ENCODE assay signal across 30 mouse cellular contexts in the genomic region with DNA sequence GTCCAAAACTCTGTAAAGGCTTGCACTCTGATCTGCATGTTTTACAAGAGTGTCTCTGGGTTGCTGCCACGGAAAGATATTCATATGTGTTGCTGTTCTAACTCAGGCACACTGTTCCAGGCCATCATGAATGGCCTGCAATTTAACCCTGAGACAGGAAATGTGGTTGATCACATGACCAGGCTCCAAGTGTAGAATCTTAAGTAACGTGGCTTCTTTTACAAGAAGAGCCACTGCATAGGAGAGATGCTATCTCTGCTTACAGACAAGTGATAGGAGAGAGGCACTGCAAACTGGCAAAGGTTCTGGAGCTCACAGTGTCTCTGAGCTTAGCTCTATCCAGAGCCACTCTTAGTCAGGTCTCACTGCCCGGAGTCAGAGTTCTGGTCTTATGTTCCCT. TPM values are rescaled to one million over a fixed set of nuclear protein-coding genes. Genes with fewer than 3 reads are reported as not detected.
DNase-seq lines count a peak whose midpoint lies in the region; ATAC-seq and TF ChIP-seq lines count a peak whose summit lies in the region.
"Had no signal": no experiment of that assay in that cellular context is flagged by ENCODE, and none has a peak within 500 bp of the region (broad histone marks: within the 10 kb centered on the region; RNA-seq: fewer than 3 reads in every experiment).

No protein-coding gene starts in this region.

- TF ChIP-seq CTCF in layer of hippocampus, adult 2 months (conservative IDR thresholded peaks at IDR 0.05): no peak
- TF ChIP-seq CTCF in C2C12 (IDR thresholded peaks at IDR 0.05; ENCODE audit: control insufficient read depth, insufficient read depth, insufficient read length) (no peak), CH12.LX (conservative IDR thresholded peaks at IDR 0.05 in 1 of 2, IDR thresholded peaks at IDR 0.05 in 1 of 2; ENCODE audit: low read depth in 2 of 2, low read length in 2 of 2) (no peak)

- no peak for TF ChIP-seq EP300 in CH12.LX (IDR thresholded peaks at IDR 0.05; ENCODE audit: low read length)

- no peak overlapping the region for H3ac ChIP-seq in C2C12 (ENCODE audit: control insufficient read depth, insufficient read length, low read depth)

- H3K27ac ChIP-seq in layer of hippocampus, adult 2 months: peak overlapping the region; percentile 65
- no peak overlapping the region for H3K27ac ChIP-seq in CH12.LX (ENCODE audit: insufficient read depth, low read depth)
- H3K27ac ChIP-seq: forebrain, embryonic 10.5 days; forebrain, embryonic 13.5 days; hindbrain, embryonic 10.5 days; hindbrain, embryonic 13.5 days; intestine, embryonic 15.5 days had no signal

- H3K36me3 ChIP-seq in C2C12 (ENCODE audit: control insufficient read depth, insufficient read depth): no peaks in the 10 kb centered on the region
- peaks cover 0 to 30% of the 10 kb centered on the region in 2 experiments for H3K36me3 ChIP-seq in CH12.LX (replicated peaks in 1 of 2; ENCODE audit: control insufficient read depth in 1 of 2, insufficient read depth in 1 of 2, low read length in 1 of 2)
- H3K36me3 ChIP-seq: forebrain, embryonic 10.5 days; hindbrain, embryonic 10.5 days; hindbrain, embryonic 13.5 days; intestine, embryonic 15.5 days had no signal

- no peaks in the 10 kb centered on the region for H3K9me3 ChIP-seq in CH12.LX (replicated peaks; ENCODE audit: low read length)
- H3K9me3 ChIP-seq: forebrain, embryonic 10.5 days; forebrain, embryonic 13.5 days; hindbrain, embryonic 10.5 days; hindbrain, embryonic 13.5 days; intestine, embryonic 15.5 days had no signal

- in situ Hi-C loops in CH12.LX (cut with MboI; ENCODE audit: low pct_ligation_motif_present, low pct_unique_long_range_greater_than_20kb, low sequenced_read_pairs): loop anchor here (25.0 kb wide), 2 partner anchors 416 to 816 kb away; no protein-coding TSS in a partner anchor

- no peak for TF ChIP-seq POLR2A in CH12.LX (IDR thresholded peaks at IDR 0.05; ENCODE audit: low read depth, low read length)

- no peak overlapping the region for H3K4me3 ChIP-seq in layer of hippocampus, adult 2 months
- H3K4me3 ChIP-seq in C2C12 (ENCODE audit: insufficient read depth, poor library complexity, severe bottlenecking) (no peak overlapping the region), CH12.LX (replicated peaks in 1 of 3; ENCODE audit: low read depth in 2 of 3, low read length in 2 of 3, poor library complexity in 1 of 3) (no peak overlapping the region)
- H3K4me3 ChIP-seq: forebrain, embryonic 10.5 days; forebrain, embryonic 13.5 days; hindbrain, embryonic 10.5 days; hindbrain, embryonic 13.5 days; intestine, embryonic 15.5 days had no signal

- H3K4me1 ChIP-seq in CH12.LX (ENCODE audit: control insufficient read depth in 1 of 2, insufficient read depth in 2 of 2): peaks cover 0 to 7% of the 10 kb centered on the region in 2 experiments; a peak in 1 of 4 replicates
- H3K4me1 ChIP-seq: intestine, embryonic 15.5 days had no signal

- no peaks in the 10 kb centered on the region for H3K27me3 ChIP-seq in C2C12 (ENCODE audit: control insufficient read depth, insufficient read depth, insufficient read length)
- H3K27me3 ChIP-seq in CH12.LX (replicated peaks): no peaks in the 10 kb centered on the region
- H3K27me3 ChIP-seq: forebrain, embryonic 13.5 days; hindbrain, embryonic 13.5 days; intestine, embryonic 15.5 days had no signal

- H3K9ac ChIP-seq in CH12.LX (ENCODE audit: insufficient read depth, low read depth): no peak overlapping the region
- H3K9ac ChIP-seq: forebrain, embryonic 13.5 days; hindbrain, embryonic 13.5 days; intestine, embryonic 15.5 days had no signal

- H3K79me3 ChIP-seq in C2C12 (ENCODE audit: low read depth): no peaks in the 10 kb centered on the region

- dilution Hi-C loops in CH12.LX (cut with MboI; ENCODE audit: extremely low pct_ligation_motif_present, extremely low pct_unique_long_range_greater_than_20kb, low sequenced_read_pairs): no loop called here

- no peak for TF ChIP-seq RAD21 in CH12.LX (IDR thresholded peaks at IDR 0.05; ENCODE audit: low read depth, low read length)

- no peak for ATAC-seq in cerebellum, adult (ENCODE audit: insufficient number of reproducible peaks, low FRiP score, low TSS enrichment)
- ATAC-seq: forebrain, embryonic 13.5 days; forebrain, embryonic 16.5 days; hindbrain, embryonic 16.5 days; intestine, embryonic 15.5 days had no signal

- DNase-seq in layer of hippocampus, adult 2 months (ENCODE audit: low spot score in 2 of 2): no peak
- DNase-seq in layer of hippocampus, adult 18-20 months (ENCODE audit: low spot score in 2 of 2): no peak
- DNase-seq in CH12.LX (ENCODE audit: extremely low read depth) (peak; percentile 9), adipocyte (ENCODE audit: low spot score) (peak; percentile 50)
- DNase-seq in testis, postnatal 14 days (ENCODE audit: low spot score): no peak
- no peak for DNase-seq in right cerebral cortex, adult 2 months (ENCODE audit: low spot score in 2 of 2)
- DNase-seq: adrenal gland, adult 8-10 months; adrenal gland, postnatal 25 days; cerebellum, adult 18-20 months; cerebellum, adult 9-11 months; cerebellum, postnatal 25 days; embryo, embryonic 11 days; gastrocnemius, postnatal 10 days; gastrocnemius, postnatal 36 days; heart, postnatal 36 days; kidney, adult 11 months had no signal

- no peak overlapping the region for H3K4me2 ChIP-seq in CH12.LX (ENCODE audit: insufficient read depth, low read depth, poor library complexity, severe bottlenecking)
- H3K4me2 ChIP-seq: forebrain, embryonic 13.5 days; heart, embryonic 11.5 days; hindbrain, embryonic 13.5 days; intestine, embryonic 15.5 days had no signal

- H3K79me2 ChIP-seq in C2C12 (ENCODE audit: control insufficient read depth, insufficient read depth) (no peaks in the 10 kb centered on the region), CH12.LX (replicated peaks; ENCODE audit: control insufficient read depth, extremely low read depth, insufficient read depth, poor library complexity, severe bottlenecking) (no peaks in the 10 kb centered on the region)

TF ChIP-seq in C2C12, 6 proteins besides CTCF, POLR2A, EP300 and RAD21:
- no peak for TF ChIP-seq MYOD1 (IDR thresholded peaks at IDR 0.05; ENCODE audit: control insufficient read depth, insufficient read length, low read depth)
- TF ChIP-seq USF1 (IDR thresholded peaks at IDR 0.05; ENCODE audit: low read depth): peak; percentile 56

TF ChIP-seq in CH12.LX, 34 proteins besides CTCF, POLR2A, EP300 and RAD21:
- TF ChIP-seq USF1 (IDR thresholded peaks at IDR 0.05; ENCODE audit: low read depth, low read length) (peak; percentile 29), USF2 (conservative IDR thresholded peaks at IDR 0.05; ENCODE audit: low read depth, low read length) (peak; percentile 18; the same call in 1 of the 2 replicates), ZKSCAN1 (IDR thresholded peaks at IDR 0.05; ENCODE audit: borderline replicate concordance, low read depth, low read length) (no peak)

RNA-seq across cellular contexts. Expression of a gene that starts 44.3 kb away (rescaled TPM):
- under 1 TPM; 0.32 to 0.41 TPM for total RNA-seq in layer of hippocampus, adult 2 months (2021)
- total RNA-seq in layer of hippocampus, adult 18-20 months (2021): under 1 TPM in 1 of 2 experiments, not detected in 1; 0.58 TPM
- polyA plus RNA-seq in C2C12 (2012; fragmentation: generic; extraction: Trizol): not detected
- total RNA-seq in CH12.LX (2012; rRNA removed): not detected in 2 replicates
- total RNA-seq in CH12.LX (2014; rRNA removed): not detected in 2 replicates
- polyA plus RNA-seq in CH12.LX (2012; ENCODE audit: insufficient read length, low read depth): not detected in 2 replicates
- total RNA-seq: adrenal gland, adult 8-10 months; adrenal gland, postnatal 25 days; common myeloid progenitor, adult 5-6 weeks; ES-E14; granulocyte monocyte progenitor cell, adult 5-6 weeks had no signal
- polyA plus RNA-seq: embryonic facial prominence, embryonic 11.5 days; forebrain, embryonic 10.5 days; forebrain, embryonic 13.5 days; forebrain, embryonic 16.5 days; hindbrain, embryonic 10.5 days had no signal

Comparison
In these comparisons a context has a peak if more than half of its experiments do, and no peak if none do; other contexts are left out.
1. DNase-seq: peak in CH12.LX (single experiment) and adipocyte (single experiment); none in layer of hippocampus, adult 2 months (0 of 2), layer of hippocampus, adult 18-20 months (0 of 2), testis, postnatal 14 days (single experiment) and right cerebral cortex, adult 2 months (0 of 2).